Mouse (Mus musculus): ENCODE measurements around the gene Rtbdn. TPM values are rescaled to one million over a fixed set of nuclear protein-coding genes. Genes with fewer than 3 reads are reported as not detected.

Gene Rtbdn
- polyA plus RNA-seq, 1 experiment from 2014 or later = 1.5 TPM

Small RNAs within 50 kb of the gene (microRNA-seq; reads per million reads assigned to microRNA genes)
- gene Gm24197 = not detected

Other genes with a start within 250 kb of the Rtbdn start
- gene Lyl1, start 245.5 kb upstream of the Rtbdn start, polyA plus RNA-seq (2016; fragmentation: Nextera tagmentation; extraction: Ambion mirVana) = 4.6 and 4.9 TPM in 2 replicates
- 3.0 and 3.6 TPM in 2 replicates for gene G430095P16Rik, start 224.0 kb upstream of the Rtbdn start, polyA plus RNA-seq (2016; fragmentation: Nextera tagmentation; extraction: Ambion mirVana)
- gene Nfix, start 146.6 kb upstream of the Rtbdn start, polyA plus RNA-seq (2016; fragmentation: Nextera tagmentation; extraction: Ambion mirVana) = 11.6 and 14.2 TPM in 2 replicates
- 6.6 and 7.1 TPM in 2 replicates for gene Dand5, start 124.2 kb upstream of the Rtbdn start, polyA plus RNA-seq (2016; fragmentation: Nextera tagmentation; extraction: Ambion mirVana)
- 35.7 and 38.6 TPM in 2 replicates for gene Gadd45gip1, start 115.5 kb upstream of the Rtbdn start, polyA plus RNA-seq (2016; fragmentation: Nextera tagmentation; extraction: Ambion mirVana)
- 88.8 and 101 TPM in 2 replicates for gene Rad23a, start 106.3 kb upstream of the Rtbdn start, polyA plus RNA-seq (2016; fragmentation: Nextera tagmentation; extraction: Ambion mirVana)
- 792 and 820 TPM in 2 replicates for gene Calr, start 100.1 kb upstream of the Rtbdn start, polyA plus RNA-seq (2016; fragmentation: Nextera tagmentation; extraction: Ambion mirVana)
- 92.2 and 98.9 TPM in 2 replicates for gene Farsa, start 90.0 kb upstream of the Rtbdn start, polyA plus RNA-seq (2016; fragmentation: Nextera tagmentation; extraction: Ambion mirVana)
- gene Syce2, start 74.9 kb upstream of the Rtbdn start, polyA plus RNA-seq (2016; fragmentation: Nextera tagmentation; extraction: Ambion mirVana) = 37.2 TPM in 2 replicates
- 32.8 and 35.0 TPM in 2 replicates for gene Gcdh, start 53.1 kb upstream of the Rtbdn start, polyA plus RNA-seq (2016; fragmentation: Nextera tagmentation; extraction: Ambion mirVana)
- gene Klf1, start 45.1 kb upstream of the Rtbdn start, polyA plus RNA-seq (2016; fragmentation: Nextera tagmentation; extraction: Ambion mirVana) = 3.7 and 4.2 TPM in 2 replicates
- 7.6 and 8.6 TPM in 2 replicates for gene Dnase2a, start 38.4 kb upstream of the Rtbdn start, polyA plus RNA-seq (2016; fragmentation: Nextera tagmentation; extraction: Ambion mirVana)
- gene Mast1, start 9.6 kb upstream of the Rtbdn start, polyA plus RNA-seq (2016; fragmentation: Nextera tagmentation; extraction: Ambion mirVana) = 36.8 and 37.9 TPM in 2 replicates
- gene Gm49661, start 22.4 kb downstream of the Rtbdn start, polyA plus RNA-seq (2016; fragmentation: Nextera tagmentation; extraction: Ambion mirVana) = not detected in 2 replicates
- 1,088 and 1,187 TPM in 2 replicates for gene Prdx2, start 22.6 kb downstream of the Rtbdn start, polyA plus RNA-seq (2016; fragmentation: Nextera tagmentation; extraction: Ambion mirVana)
- gene Rnaseh2a, start 22.8 kb downstream of the Rtbdn start, polyA plus RNA-seq (2016; fragmentation: Nextera tagmentation; extraction: Ambion mirVana) = 77.4 and 77.9 TPM in 2 replicates
- gene Junb, start 31.7 kb downstream of the Rtbdn start, polyA plus RNA-seq (2016; fragmentation: Nextera tagmentation; extraction: Ambion mirVana) = 6.0 and 7.5 TPM in 2 replicates
- gene Hook2, start 43.6 kb downstream of the Rtbdn start, polyA plus RNA-seq (2016; fragmentation: Nextera tagmentation; extraction: Ambion mirVana) = 16.3 and 18.7 TPM in 2 replicates
- gene Best2, start 67.5 kb downstream of the Rtbdn start, polyA plus RNA-seq (2016; fragmentation: Nextera tagmentation; extraction: Ambion mirVana) = not detected in 2 replicates
- gene Asna1, start 78.3 kb downstream of the Rtbdn start, polyA plus RNA-seq (2016; fragmentation: Nextera tagmentation; extraction: Ambion mirVana) = 127 and 128 TPM in 2 replicates
- 162 and 174 TPM in 2 replicates for gene Trir, start 79.8 kb downstream of the Rtbdn start, polyA plus RNA-seq (2016; fragmentation: Nextera tagmentation; extraction: Ambion mirVana)
- 41.3 and 41.9 TPM in 2 replicates for gene Tnpo2, start 89.9 kb downstream of the Rtbdn start, polyA plus RNA-seq (2016; fragmentation: Nextera tagmentation; extraction: Ambion mirVana)
- 42.4 and 43.6 TPM in 2 replicates for gene Fbxw9, start 113.1 kb downstream of the Rtbdn start, polyA plus RNA-seq (2016; fragmentation: Nextera tagmentation; extraction: Ambion mirVana)
- 0.85 and 1.2 TPM in 2 replicates for gene Gm5741, start 121.0 kb downstream of the Rtbdn start, polyA plus RNA-seq (2016; fragmentation: Nextera tagmentation; extraction: Ambion mirVana)
- gene Dhps, start 124.8 kb downstream of the Rtbdn start, polyA plus RNA-seq (2016; fragmentation: Nextera tagmentation; extraction: Ambion mirVana) = 69.2 and 76.9 TPM in 2 replicates
- 93.6 and 108 TPM in 2 replicates for gene Wdr83os, start 133.7 kb downstream of the Rtbdn start, polyA plus RNA-seq (2016; fragmentation: Nextera tagmentation; extraction: Ambion mirVana)
- gene Wdr83, start 134.3 kb downstream of the Rtbdn start, polyA plus RNA-seq (2016; fragmentation: Nextera tagmentation; extraction: Ambion mirVana) = 46.0 and 48.4 TPM in 2 replicates
- 19.7 and 22.4 TPM in 2 replicates for gene Man2b1, start 136.3 kb downstream of the Rtbdn start, polyA plus RNA-seq (2016; fragmentation: Nextera tagmentation; extraction: Ambion mirVana)
- gene Zfp791, start 176.1 kb downstream of the Rtbdn start, polyA plus RNA-seq (2016; fragmentation: Nextera tagmentation; extraction: Ambion mirVana) = 1.7 and 2.7 TPM in 2 replicates
- 0.09 TPM in 1 of 2 replicates, not detected in the other for gene Cks1brt, start 204.9 kb downstream of the Rtbdn start, polyA plus RNA-seq (2016; fragmentation: Nextera tagmentation; extraction: Ambion mirVana)

Data from hindbrain, embryonic 12.5 days (tissue).